Mouse (Mus musculus) cerebellum, adult 9-10 months (tissue): ENCODE measurements at regions not wholly inside any gene's neighbourhood (a gene's known extent, or its start where the extent isn't known, plus 50 kb on each side); places are given as distances from the start of the nearest gene placed in this dataset.
A peak's percentile ranks its signal among the peaks of the same experiment; 100 is the strongest.

Experiments
- DNase-seq: peaks from one replicate; pipeline ENCODE4 v3.0.0; 2022

- no peak for DNase-seq
Observed at GRCm38 (mm10) chr5:77581702-77582101, 173.9 kb upstream of the Igfbp7 start.

DNA sequence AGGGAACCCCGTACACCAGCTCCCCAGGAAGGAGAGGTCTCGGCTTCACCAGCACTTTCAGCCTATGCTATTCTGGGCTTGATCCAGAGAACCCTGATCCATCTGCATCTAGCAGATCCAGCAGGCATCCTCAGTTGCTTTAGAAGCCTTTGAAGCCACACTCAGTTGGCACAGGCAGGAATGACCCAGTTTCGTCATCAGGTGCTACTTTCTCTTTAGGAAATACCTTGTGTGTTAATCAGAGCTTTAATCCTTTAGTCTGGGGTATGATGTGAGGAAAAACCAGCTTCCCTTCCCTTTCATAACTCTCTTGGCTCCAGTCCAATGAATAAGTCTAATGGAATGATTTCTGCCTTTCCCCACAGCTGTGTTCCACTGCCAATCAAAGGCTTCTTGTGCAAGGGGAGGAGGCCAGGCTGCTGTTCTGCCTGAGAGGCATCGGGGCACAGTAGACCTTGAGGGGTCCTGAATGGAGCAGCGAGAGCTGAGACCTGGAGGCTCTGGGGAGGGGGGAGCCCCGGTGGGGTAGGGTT lies 173.3 kb upstream of the Igfbp7 start:
- peak; percentile 4 for DNase-seq

DNA sequence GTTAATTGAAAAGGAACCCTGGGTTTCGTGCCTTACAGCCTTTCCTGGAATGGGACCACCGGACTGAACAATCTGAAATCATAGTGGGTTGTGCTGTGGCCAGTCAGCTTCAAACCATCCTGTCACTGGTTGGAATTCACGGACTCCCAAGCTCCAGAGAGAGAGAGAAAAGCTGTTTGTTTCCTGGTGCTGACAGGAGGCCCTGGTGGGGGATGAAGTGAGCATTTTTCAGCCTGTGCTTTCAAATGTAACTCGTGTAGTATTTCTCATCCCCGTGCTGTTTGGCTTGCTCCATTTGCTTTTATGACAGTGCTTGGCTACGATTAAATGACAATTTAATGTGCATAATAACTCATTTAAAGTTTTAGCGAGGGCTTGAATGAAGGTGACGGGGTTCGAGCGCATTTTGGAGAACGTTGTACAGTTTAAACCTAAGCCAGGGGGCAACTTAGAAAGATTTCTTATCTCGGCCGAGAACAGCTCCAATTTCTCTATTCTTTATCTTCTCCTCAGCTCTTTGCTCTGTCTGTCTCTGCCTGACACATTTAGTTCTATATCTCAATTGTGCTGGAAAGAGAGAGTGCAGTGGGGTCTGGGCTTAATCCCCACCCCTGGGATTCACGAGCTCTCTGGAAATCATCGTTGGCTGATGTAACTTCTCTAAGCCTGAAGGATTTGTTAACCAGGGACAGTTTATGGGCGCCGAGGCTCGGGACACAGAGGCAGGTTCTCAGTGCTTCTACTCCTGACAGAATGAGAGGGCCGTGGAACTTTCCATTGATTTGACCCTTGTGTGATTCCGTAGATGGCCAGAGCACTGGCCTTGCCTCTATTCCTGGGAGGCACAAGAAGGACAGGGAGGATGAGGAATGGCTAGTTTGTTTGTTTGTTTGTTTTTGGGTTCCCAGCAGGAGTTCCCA lies 172.2 kb upstream of the Igfbp7 start:
- no peak for DNase-seq

- DNase-seq, result no peak
Observed at GRCm38 (mm10) chr5:77576881-77577280, 169.0 kb upstream of the Igfbp7 start.

GRCm38 (mm10) chr5:77575780-77576179 lies 167.9 kb upstream of the Igfbp7 start:
- DNase-seq, result no peak

DNA sequence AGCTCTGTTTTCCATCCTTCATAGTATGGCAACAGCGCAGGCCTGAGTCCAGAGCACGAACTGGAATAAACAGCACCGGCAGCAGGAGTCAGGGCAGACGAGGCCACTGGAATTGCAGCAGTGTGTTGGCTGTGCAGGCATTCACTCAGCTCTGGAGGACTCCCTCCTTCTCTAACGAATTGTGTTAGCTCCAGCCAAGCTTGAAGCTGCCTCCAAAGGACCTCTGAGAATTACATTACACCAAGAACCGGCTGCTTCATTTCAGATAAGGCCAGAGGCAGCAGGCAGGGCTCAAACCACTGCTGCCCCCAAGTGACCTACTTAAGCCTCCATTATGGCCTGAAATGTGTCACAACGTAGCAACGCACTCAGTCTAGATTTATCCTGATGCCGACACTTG lies 162.5 kb upstream of the Igfbp7 start:
- DNase-seq, result no peak

GRCm38 (mm10) chr5:77568121-77568520 lies 160.3 kb upstream of the Igfbp7 start:
- no peak for DNase-seq

DNA sequence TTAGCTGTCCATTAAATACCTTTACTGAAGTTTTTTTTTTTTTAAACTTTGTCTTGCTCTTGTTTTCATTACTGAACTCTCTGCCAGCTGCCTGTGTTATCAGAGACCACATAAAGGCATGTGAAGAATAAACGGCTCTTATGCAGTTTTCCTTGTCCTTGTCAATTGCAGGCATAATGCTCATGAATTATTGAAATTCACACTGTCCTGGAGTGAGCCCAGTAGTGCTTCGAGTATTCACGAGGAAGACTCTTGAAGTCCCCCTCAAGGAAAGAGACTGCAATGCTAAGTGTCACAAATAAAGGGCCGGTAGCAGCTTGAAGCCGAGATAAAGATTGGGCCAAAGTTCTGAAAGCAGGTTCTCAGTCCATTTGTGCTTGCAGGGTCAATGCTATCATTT lies 144.7 kb upstream of the Igfbp7 start:
- no peak for DNase-seq

- DNase-seq, result no peak
Observed at GRCm38 (mm10) chr5:77552081-77552480, 144.2 kb upstream of the Igfbp7 start.

DNA sequence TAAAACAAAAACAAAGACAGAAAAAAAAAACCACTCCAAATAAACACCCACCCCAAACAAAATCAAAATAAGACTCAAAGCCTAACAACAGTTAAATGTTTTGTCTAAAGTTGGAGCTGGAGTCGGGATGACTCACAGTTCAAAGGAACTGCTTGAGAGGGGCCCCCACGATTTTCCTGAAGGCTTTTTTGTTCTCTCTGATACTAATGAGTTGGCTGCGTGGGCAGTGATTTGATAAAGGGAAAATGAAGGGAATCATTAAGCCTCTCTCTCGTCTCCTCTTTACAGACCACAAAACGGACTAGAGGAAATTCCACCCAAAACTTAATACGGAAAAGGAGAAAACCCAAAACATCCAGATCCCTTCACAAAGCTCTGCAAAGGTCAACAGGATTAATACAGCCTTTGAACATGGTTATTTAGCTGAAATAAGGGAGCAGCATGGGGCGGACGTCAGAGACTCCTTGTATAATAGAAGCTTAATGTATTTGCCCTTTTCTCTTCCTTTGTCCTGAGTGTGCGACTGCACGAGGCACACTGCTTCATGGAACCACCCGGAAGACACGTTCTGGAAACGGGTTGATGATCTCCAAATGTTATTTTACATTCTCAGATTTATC lies 138.3 kb upstream of the Igfbp7 start:
- no peak for DNase-seq

DNA sequence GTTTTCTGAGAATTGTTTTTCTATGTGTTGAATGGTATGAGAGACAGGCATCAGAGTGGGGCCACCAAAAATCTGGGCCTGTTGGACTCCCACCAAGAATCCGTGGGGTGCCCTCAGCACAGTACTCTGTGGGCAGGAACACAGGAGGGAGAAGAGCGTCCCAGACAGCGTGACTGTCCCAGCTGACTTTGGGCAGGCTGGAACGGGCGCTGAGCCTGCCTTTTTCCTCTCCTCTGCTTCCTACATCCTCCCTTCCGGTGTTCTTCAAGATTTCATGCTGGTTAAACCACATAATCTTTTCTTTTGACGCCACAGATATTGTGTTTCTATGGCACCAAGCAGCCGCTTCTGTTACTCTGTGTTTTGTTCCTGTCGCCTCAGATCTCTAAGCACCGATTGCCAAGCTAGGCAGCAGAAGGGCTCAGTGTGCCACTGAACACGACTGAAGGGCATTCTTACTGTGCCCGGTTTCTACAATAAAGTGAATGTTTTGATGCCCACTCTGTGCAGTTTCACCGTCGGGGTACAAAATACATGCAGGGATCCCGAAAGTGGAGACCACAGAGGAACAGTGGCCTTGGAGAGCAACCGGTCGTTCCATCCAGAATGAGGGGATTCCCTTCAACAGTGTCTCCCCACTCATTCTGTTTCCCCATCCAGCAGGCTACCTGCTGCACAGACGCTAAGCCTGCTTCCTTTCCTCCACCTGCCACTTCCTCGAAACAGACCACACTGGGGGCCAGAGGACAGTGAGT lies 124.6 kb upstream of the Igfbp7 start:
- no peak for DNase-seq

DNA sequence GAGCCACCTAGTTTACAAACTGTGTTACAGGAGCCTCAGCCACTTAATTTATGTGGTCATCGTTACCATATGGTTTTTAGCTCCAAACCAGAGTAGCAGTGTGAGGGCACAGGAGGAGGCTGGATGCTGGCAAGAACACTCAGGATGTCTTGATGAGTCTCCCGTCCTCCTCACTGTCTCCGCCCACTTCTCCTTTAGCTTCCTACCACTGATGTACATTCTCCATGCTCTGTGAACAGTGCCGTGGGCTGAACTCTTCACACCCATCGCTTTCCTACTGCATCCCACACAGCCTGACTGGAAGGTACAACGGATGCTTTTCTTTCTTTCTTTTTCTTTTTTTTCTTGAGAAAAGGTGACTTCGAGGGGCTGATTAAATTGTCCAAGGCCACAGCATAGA lies 122.5 kb upstream of the Igfbp7 start:
- DNase-seq, result no peak

DNA sequence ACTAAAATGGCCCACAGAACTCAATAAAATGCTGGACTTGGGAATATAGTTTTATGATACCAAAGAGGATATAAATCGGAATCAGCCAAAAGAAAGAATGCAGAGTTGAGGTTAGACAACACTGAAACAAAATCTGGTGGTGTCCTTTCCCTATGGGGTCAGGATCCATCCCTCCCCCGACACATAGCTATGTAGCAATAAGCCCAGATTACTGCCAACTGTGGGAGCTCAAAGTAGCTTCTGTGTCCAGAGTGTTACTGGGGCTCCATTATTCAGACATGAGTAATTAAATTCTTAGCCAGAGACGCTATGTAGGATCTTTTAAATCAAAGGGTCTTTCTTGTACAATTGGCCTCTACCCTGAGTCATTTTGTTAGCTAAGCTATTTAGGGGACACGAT lies 109.4 kb upstream of the Igfbp7 start:
- no peak for DNase-seq

DNA sequence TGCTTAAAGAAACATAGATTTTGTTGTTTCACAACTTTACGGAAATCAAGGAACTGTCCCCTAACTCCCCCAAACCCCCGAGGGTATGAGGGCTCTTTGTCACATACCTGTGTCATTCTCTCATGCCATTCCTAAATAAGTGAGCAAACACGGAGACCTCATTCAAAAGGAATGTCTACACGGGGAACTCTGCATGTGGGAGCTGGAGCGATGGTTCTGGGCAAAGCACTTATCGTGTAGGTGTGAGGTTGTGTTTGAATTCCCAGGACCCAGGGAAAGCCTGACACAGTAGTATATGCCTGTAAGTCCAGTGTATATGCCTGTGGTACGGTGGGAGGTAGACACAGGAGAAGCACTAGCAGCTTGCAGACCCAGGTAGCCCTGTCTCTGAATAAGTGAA lies 107.6 kb upstream of the Igfbp7 start:
- no peak for DNase-seq

DNA sequence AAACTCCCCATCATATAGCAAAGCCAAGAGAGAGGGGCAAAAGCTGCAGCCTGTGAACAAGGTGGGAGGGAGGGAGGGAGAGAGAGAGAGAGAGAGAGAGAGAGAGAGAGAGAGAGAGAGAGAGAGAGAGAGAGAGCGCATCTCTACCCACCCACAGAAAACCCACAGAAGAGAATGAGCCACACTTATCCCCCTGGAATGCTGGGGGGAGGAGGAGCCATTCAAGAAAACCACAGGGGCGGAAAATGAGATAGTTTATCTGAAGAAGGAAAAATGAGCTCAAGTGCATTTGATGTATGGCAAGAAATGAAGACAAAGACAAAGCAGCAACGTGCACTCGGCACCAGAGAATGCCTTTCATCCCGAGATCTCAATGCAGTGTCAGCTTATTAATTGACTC lies 94.8 kb upstream of the Igfbp7 start:
- DNase-seq, result no peak

DNA sequence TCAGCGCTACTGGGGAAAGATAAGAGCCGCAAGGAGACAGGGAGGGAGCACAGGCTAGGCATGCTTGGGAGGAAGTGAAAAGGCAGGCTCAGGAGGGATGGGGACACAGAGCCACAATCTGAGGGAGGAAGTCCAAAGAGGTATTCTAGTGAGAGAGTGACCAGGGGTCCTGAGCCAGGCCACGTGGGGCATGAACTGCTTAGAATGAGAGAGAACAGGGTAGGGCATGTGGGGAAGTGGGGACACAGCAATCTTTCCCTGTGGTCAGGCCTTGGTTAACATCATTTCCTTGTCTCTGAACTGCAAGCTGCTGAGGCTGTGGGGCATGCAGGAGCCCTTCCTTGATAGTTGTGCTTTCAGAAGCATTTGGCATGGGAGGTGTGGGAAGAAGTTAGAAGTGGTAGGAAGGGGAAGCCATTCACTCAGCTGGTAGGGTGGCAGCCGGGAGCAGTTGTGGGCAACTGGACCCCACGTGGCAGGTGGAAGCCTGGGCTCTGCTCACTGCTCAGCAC lies 92.2 kb upstream of the Igfbp7 start:
- no peak for DNase-seq

DNA sequence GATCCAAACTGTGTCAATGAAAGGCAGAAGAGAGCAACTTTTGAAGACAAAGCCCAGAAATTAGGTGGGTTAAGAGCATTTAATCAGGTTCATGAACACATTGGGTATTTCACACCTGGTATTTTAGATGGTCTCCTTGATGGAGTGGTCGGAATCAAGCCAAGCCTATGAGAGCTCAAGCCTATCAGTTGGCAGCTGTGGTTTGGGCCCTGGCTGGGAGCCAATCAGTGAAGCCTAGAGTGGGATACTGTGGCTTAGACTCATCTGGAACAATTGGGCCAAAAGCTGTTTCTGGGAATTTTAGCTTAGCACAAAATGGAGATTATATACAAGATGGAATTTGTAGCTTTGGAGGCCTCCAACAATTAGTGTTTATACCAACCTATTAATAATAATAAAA lies 86.8 kb upstream of the Igfbp7 start:
- no peak for DNase-seq

- DNase-seq, result no peak
Observed at GRCm38 (mm10) chr5:77488969-77489368, 81.1 kb upstream of the Igfbp7 start.

DNA sequence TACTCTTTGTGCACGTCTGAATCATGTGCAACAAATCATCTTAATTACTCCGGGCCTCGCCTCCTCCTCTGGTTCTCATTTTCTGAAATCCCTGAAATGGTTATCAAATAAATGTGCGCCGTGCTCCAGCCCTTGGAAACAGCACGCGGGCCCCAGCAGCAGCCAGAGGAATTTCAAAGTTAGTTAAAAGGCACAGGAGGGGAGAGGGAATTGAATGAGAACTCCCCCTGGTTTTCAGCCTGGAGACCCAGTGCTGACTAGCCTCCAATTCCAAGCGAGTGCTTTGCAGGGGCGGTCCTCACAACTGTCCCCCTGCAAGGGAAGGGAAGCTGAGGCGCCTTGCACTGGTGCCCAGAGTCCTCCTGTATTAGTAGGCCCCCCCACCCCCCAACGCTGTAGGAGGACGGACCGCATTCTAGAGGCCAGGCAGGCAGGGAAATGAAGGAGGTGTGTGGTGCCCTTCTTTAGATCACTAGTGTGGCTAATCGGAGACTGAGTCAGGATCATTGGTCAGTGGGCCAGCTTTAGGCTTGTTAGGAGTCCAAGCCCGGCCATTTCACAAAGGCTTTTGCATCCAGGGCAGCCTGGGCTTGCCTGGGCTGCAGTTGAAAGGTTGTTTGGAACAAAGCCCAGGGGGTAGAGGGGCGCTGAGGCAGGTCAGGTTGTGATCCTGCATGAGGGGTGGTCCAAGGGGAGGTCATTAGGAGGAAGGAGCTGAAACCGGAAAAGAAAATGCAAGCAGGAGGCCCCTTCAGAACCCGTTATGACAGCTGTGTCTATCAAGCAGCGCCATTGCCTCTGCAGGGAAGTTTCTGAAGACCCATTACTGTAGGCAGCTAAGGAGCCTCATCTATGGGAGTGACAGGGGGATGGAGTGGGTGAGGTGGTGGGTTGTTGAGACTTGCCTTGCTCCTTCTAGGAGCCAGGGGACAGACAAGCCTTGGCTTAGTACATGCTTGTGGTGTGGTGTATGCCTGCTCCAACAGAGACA lies 80.3 kb upstream of the Igfbp7 start:
- DNase-seq, result no peak

DNA sequence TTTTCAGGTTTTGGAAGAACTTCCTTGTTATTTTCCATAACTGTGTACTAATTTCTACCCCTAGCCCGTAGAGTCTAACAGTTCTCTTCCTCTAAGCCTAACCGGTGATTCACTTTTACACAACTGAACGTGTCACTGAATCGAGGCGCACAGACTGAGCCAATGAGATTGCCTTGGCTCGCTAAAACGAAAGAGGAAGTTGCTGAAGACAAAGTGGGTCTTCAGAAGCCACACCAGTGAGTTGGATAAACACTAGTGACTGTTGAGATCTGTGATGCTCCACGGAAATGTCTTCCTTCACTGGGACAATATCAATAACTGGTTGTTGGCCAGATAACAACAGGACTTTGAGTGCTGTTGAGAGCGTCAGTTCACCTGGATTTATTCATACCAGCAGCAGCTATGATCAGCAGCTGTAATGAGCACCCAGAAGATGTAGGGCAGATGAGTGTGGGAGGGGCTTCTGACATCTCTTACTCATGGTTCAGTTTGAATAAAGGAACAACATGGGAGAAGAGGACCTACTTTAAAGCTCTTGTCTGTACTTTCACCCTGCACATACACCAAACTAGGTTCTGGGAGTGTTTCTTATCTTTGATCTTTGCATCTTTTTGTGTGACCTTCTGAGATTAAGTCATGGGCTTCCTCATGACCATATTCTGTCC lies 75.3 kb upstream of the Igfbp7 start:
- DNase-seq, result no peak

DNA sequence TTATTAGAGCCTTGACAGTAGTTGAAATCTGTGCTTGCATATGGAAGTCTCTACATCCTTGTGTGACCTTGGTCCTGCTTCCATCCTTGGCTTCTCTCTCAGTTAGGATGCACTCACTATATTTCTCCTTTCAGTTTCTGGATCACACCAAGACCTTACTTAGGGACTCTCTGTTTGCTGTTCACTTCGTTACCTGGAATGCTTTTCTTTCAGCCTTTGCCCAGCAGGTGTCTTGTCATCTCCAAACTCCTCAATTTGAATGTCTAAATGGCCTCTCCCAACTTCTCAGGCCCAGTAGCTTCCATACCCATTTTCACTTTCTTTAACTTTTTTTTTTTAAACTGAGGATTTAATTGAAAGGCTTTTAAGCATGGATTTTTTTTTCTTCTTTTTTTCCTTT lies 74.0 kb upstream of the Igfbp7 start:
- DNase-seq, result no peak
